Mouse (Mus musculus) erythroid progenitor cell, adult 5-6 weeks (primary cell): ENCODE data around the gene Mup19. TPM values are rescaled to one million over a fixed set of nuclear protein-coding genes. Genes with fewer than 3 reads are reported as not detected.
"Not testable (repeated sequence)": the region's sequence is repeated elsewhere in the genome, so short reads cannot be mapped to it uniquely, and the experiment has no call there.

Source experiments
- ATAC-seq: replicated peaks from 2 replicates; pipeline ENCODE4 v1.8.0; 2016; ENCODE audit warnings: moderate number of reproducible peaks, mild to moderate bottlenecking, moderate TSS enrichment, inconsistent platforms; ENCODE audit not compliant: poor library complexity, low FRiP score, severe bottlenecking
- total RNA-seq, 2 experiments: library from RNA; stranded (forward) in 1 of 2; stranded (reverse) in 1 of 2; fragments of 150-400 nt in 1 of 2; fragments of 186-747, 209-891 nt in 1 of 2; gene quantifications; 2 replicates each; pipeline versions ENCODE4 v1.2.3 to v1.2.4; 2015 to 2017; ENCODE audit warnings: low replicate concordance in 2 of 2

The Mup19 gene
- total RNA-seq (2015; ENCODE audit: low replicate concordance) (not detected in 2 replicates), total RNA-seq (2017; ENCODE audit: low replicate concordance) (not detected in 2 replicates)

- not testable (repeated sequence) for ATAC-seq
These were observed at the start of gene Mup19 for GRCm38 (mm10) chr4:61782169-61782568. Gene Mup19, minus strand, starts transcription at chr4:61782269.

GRCm38 (mm10) chr4:61829211-61829610 lies 47.1 kb upstream of the Mup19 start:
- ATAC-seq = no peak

- ATAC-seq = no peak
These were observed 41.1 kb upstream of the Mup19 start for GRCm38 (mm10) chr4:61823185-61823584.

GRCm38 (mm10) chr4:61822541-61822940 lies 40.5 kb upstream of the Mup19 start:
- ATAC-seq = not testable (repeated sequence)

GRCm38 (mm10) chr4:61815602-61816001 lies 33.5 kb upstream of the Mup19 start:
- no peak for ATAC-seq

GRCm38 (mm10) chr4:61813435-61813834 lies 31.4 kb upstream of the Mup19 start:
- ATAC-seq = no peak

- ATAC-seq = not testable (repeated sequence)
These were observed 29.1 kb upstream of the Mup19 start for GRCm38 (mm10) chr4:61811193-61811592.

- ATAC-seq = not testable (repeated sequence)
These were observed 26.9 kb upstream of the Mup19 start for GRCm38 (mm10) chr4:61808926-61809325.

GRCm38 (mm10) chr4:61789699-61790098 lies 7.6 kb upstream of the Mup19 start:
- not testable (repeated sequence) for ATAC-seq

GRCm38 (mm10) chr4:61784231-61784630 lies 2.2 kb upstream of the Mup19 start:
- ATAC-seq = not testable (repeated sequence)

Other genes starting within 250 kb of the Mup19 start
- not detected in 2 replicates for gene Mup17, start 186.4 kb downstream of the Mup19 start, total RNA-seq (2015; ENCODE audit: low replicate concordance)
- gene Mup17, start 186.4 kb downstream of the Mup19 start, total RNA-seq (2017; ENCODE audit: low replicate concordance) = not detected in 2 replicates
- not detected in 2 replicates for gene Mup18, start 108.1 kb downstream of the Mup19 start, total RNA-seq (2015; ENCODE audit: low replicate concordance)
- gene Mup18, start 108.1 kb downstream of the Mup19 start, total RNA-seq (2017; ENCODE audit: low replicate concordance) = not detected in 2 replicates
- not detected in 2 replicates for gene Mup5, start 53.0 kb upstream of the Mup19 start, total RNA-seq (2015; ENCODE audit: low replicate concordance)
- gene Mup5, start 53.0 kb upstream of the Mup19 start, total RNA-seq (2017; ENCODE audit: low replicate concordance) = not detected in 2 replicates